ENCODE assay signal across 10 mouse cellular contexts in the genomic region with DNA sequence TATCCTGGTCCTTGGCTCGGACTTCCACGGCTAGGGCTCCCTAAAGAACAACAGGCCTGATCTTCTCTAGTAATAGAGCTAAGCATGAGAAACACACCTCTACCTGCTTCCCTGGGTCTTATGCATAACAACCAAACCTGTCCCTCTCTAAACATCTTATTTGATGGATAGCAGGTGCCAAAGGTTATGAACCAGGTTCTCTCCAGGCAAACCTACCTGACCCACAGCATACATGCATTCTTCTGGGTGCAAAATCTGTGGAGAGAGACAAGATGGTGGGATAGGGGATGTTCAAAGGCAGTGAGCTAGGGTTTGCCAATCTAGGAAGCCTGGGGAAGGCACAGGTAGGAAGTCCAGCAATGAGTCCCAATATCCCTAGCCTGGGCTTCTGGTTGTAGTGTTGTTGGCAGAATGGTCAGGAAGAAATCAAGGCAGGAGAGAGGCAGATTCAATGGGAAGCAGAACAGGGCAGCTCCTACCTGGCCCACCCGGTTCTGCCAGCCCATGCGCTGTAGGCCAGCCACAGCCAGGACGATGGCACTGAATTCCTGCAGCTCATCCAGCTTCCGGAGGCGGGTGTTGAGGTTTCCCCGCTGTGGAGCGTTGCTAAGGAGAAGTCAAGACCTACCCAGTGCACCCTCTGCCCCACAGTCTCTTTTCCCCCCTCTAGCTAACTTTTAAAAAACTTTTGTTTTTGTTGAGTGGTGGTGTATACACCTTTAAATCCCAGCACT. TPM values are rescaled to one million over a fixed set of nuclear protein-coding genes. Genes with fewer than 3 reads are reported as not detected.
DNase-seq lines count a peak whose midpoint lies in the region; ATAC-seq and TF ChIP-seq lines count a peak whose summit lies in the region.
"Had no signal": no experiment of that assay in that cellular context is flagged by ENCODE, and none has a peak within 500 bp of the region (broad histone marks: within the 10 kb centered on the region; RNA-seq: fewer than 3 reads in every experiment).

No protein-coding gene starts in this region.

- intact Hi-C loops in heart, adult 2 months (cut with DNase I): no loop called here
- intact Hi-C loops in left cerebral cortex, postnatal 36 days (cut with DNase I): loop anchor here (10.0 kb wide), 1 partner anchor 103 kb away; a partner anchor contains a TSS

- H3K4me3 ChIP-seq in heart, postnatal 0 days (ENCODE audit: low read depth, low read length): peak overlapping the region; percentile 92; the same call in 1 of the 2 replicates
- H3K4me3 ChIP-seq in heart, adult 2 months: no peak overlapping the region
- H3K4me3 ChIP-seq in E14TG2a.4 (replicated peaks; ENCODE audit: low read length): peak overlapping the region; percentile 98
- H3K4me3 ChIP-seq in forebrain, embryonic 13.5 days: peak overlapping the region; percentile 92
- H3K4me3 ChIP-seq in liver, embryonic 13.5 days (replicated peaks): peak overlapping the region; percentile 80

- TF ChIP-seq CTCF in heart, postnatal 0 days (IDR thresholded peaks at IDR 0.05; ENCODE audit: low read depth): no peak
- TF ChIP-seq CTCF in heart, adult 2 months (IDR thresholded peaks at IDR 0.05): no peak
- no peak for TF ChIP-seq CTCF in E14TG2a.4 (conservative IDR thresholded peaks at IDR 0.05; ENCODE audit: low read length)

- H3K27me3 ChIP-seq in heart, postnatal 0 days (ENCODE audit: control insufficient read depth, insufficient read depth, low read length): no peaks in the 10 kb centered on the region
- H3K27me3 ChIP-seq in heart, adult 2 months (ENCODE audit: control insufficient read depth, insufficient read depth, low read length): no peaks in the 10 kb centered on the region
- H3K27me3 ChIP-seq in E14TG2a.4 (ENCODE audit: insufficient read depth, low read length): no peaks in the 10 kb centered on the region
- H3K27me3 ChIP-seq in forebrain, embryonic 13.5 days: no peaks in the 10 kb centered on the region
- no peaks in the 10 kb centered on the region for H3K27me3 ChIP-seq in liver, embryonic 13.5 days

- peak overlapping the region; percentile 98 for H3K4me2 ChIP-seq in heart, postnatal 0 days (ENCODE audit: low read depth, low read length)
- peak overlapping the region; percentile 81 for H3K4me2 ChIP-seq in forebrain, embryonic 13.5 days
- peak overlapping the region; percentile 78 for H3K4me2 ChIP-seq in liver, embryonic 13.5 days

- H3K4me1 ChIP-seq in heart, postnatal 0 days (ENCODE audit: control insufficient read depth, insufficient read depth): peaks cover 21% of the 10 kb centered on the region
- peaks cover 1% of the 10 kb centered on the region for H3K4me1 ChIP-seq in heart, adult 2 months (ENCODE audit: control insufficient read depth, insufficient read depth, low read length)
- H3K4me1 ChIP-seq in E14TG2a.4 (replicated peaks; ENCODE audit: low read depth, low read length): peaks cover 55% of the 10 kb centered on the region
- H3K4me1 ChIP-seq in forebrain, embryonic 13.5 days: peaks cover 25% of the 10 kb centered on the region
- peaks cover 51% of the 10 kb centered on the region for H3K4me1 ChIP-seq in liver, embryonic 13.5 days (replicated peaks)

- peak overlapping the region; percentile 46; the same call in 1 of the 2 replicates for H3K9ac ChIP-seq in heart, postnatal 0 days (replicated peaks; ENCODE audit: low read depth, low read length)
- H3K9ac ChIP-seq in heart, adult 2 months (ENCODE audit: low read depth, low read length): no peak overlapping the region
- peak overlapping the region; percentile 98 for H3K9ac ChIP-seq in forebrain, embryonic 13.5 days
- peak overlapping the region; percentile 97 for H3K9ac ChIP-seq in liver, embryonic 13.5 days

- ATAC-seq in heart, postnatal 0 days (ENCODE audit: insufficient read depth, low read depth): no peak
- no peak for ATAC-seq in forebrain, embryonic 13.5 days
- ATAC-seq in liver, embryonic 13.5 days (ENCODE audit: low read depth): no peak
- ATAC-seq in frontal cortex, adult (ENCODE audit: low TSS enrichment): no peak

- no peak for TF ChIP-seq POLR2A in heart, adult 2 months (IDR thresholded peaks at IDR 0.05; ENCODE audit: insufficient read depth, low read depth, low read length)

- TF ChIP-seq EP300 in heart, postnatal 0 days (IDR thresholded peaks at IDR 0.05; ENCODE audit: low read depth): no peak
- no peak for TF ChIP-seq EP300 in heart, adult 2 months (IDR thresholded peaks at IDR 0.05; ENCODE audit: insufficient read depth, low read depth, low read length)

- H3K27ac ChIP-seq in heart, postnatal 0 days (ENCODE audit: low read depth): no peak overlapping the region
- no peak overlapping the region for H3K27ac ChIP-seq in heart, adult 2 months
- peak overlapping the region; percentile 21; the same call in 1 of the 2 replicates for H3K27ac ChIP-seq in forebrain, embryonic 13.5 days
- peak overlapping the region; percentile 99 for H3K27ac ChIP-seq in liver, embryonic 13.5 days

- peaks cover 44% of the 10 kb centered on the region for H3K36me3 ChIP-seq in heart, postnatal 0 days (replicated peaks; ENCODE audit: control insufficient read depth, insufficient read depth, low read length)
- no peaks in the 10 kb centered on the region; the same call in 1 of the 2 replicates for H3K36me3 ChIP-seq in heart, adult 2 months (ENCODE audit: control insufficient read depth, insufficient read depth, low read length)
- peaks cover 69% of the 10 kb centered on the region for H3K36me3 ChIP-seq in E14TG2a.4 (ENCODE audit: insufficient read depth, low read length)
- peaks cover 60% of the 10 kb centered on the region for H3K36me3 ChIP-seq in forebrain, embryonic 13.5 days (ENCODE audit: poor library complexity, severe bottlenecking)
- peaks cover 80% of the 10 kb centered on the region for H3K36me3 ChIP-seq in liver, embryonic 13.5 days

- 61% methylated on average over 9 of the region's 9 CpGs for WGBS in heart, postnatal 0 days
- WGBS in heart, adult 2 months: 61% methylated on average over 9 of the region's 9 CpGs
- WGBS in forebrain, embryonic 13.5 days: 64% methylated on average over 9 of the region's 9 CpGs
- 67% methylated on average over 9 of the region's 9 CpGs for WGBS in liver, embryonic 13.5 days (ENCODE audit: insufficient replicate concordance)

- peaks cover 2% of the 10 kb centered on the region; the same call in 1 of the 2 replicates for H3K79me2 ChIP-seq in heart, adult 2 months (replicated peaks; ENCODE audit: control insufficient read depth, insufficient read depth, low read length)

- no peaks in the 10 kb centered on the region for H3K9me3 ChIP-seq in heart, postnatal 0 days (replicated peaks; ENCODE audit: control insufficient read depth, low read length)
- no peaks in the 10 kb centered on the region for H3K9me3 ChIP-seq in E14TG2a.4 (ENCODE audit: low read length)
- no peaks in the 10 kb centered on the region; the same call in 1 of the 2 replicates for H3K9me3 ChIP-seq in forebrain, embryonic 13.5 days (replicated peaks)
- no peaks in the 10 kb centered on the region for H3K9me3 ChIP-seq in liver, embryonic 13.5 days (replicated peaks)

- no peak for DNase-seq in heart, postnatal 0 days (ENCODE audit: low spot score)
- no peak for DNase-seq in heart, adult 2 months
- DNase-seq in liver, embryonic 13.5 days: no peak
- no peak for DNase-seq in left cerebral cortex, postnatal 36 days (ENCODE audit: low spot score in 2 of 2)
- DNase-seq in thymus, postnatal 25 days: no peak
- DNase-seq: lung, postnatal 10 days; spleen, adult 18-20 months had no signal

RNA-seq across cellular contexts. Expression of a gene that starts 3.1 kb away (rescaled TPM):
- total RNA-seq in heart, postnatal 0 days (2014; rRNA removed; ENCODE audit: low replicate concordance): 285 and 447 TPM in 2 replicates
- 69.3 and 71.2 TPM in 2 replicates for polyA plus RNA-seq in heart, postnatal 0 days (2015; fragmentation: Nextera tagmentation; extraction: Ambion mirVana)
- 10 to 100 TPM; 12.8 TPM for total RNA-seq in heart, adult 2 months (2021)
- 12.7 and 14.2 TPM in 2 replicates for polyA plus RNA-seq in heart, adult 2 months (2012; rRNA removed)
- 393 TPM in 2 replicates for polyA plus RNA-seq in forebrain, embryonic 13.5 days (2015; fragmentation: Nextera tagmentation; extraction: Ambion mirVana)
- 208 and 210 TPM in 2 replicates for polyA plus RNA-seq in liver, embryonic 13.5 days (2015; fragmentation: Nextera tagmentation; extraction: Ambion mirVana)
- 10 to 100 TPM; 53.2 to 62.5 TPM for total RNA-seq in left cerebral cortex, postnatal 36 days (2021)

RNA-seq across cellular contexts. Expression of a gene that starts 6.4 kb away (rescaled TPM):
- 61.5 and 96.3 TPM in 2 replicates for total RNA-seq in heart, postnatal 0 days (2014; rRNA removed; ENCODE audit: low replicate concordance)
- 81.3 and 84.0 TPM in 2 replicates for polyA plus RNA-seq in heart, postnatal 0 days (2015; fragmentation: Nextera tagmentation; extraction: Ambion mirVana)
- 10 to 100 TPM; 39.8 to 49.3 TPM for total RNA-seq in heart, adult 2 months (2021)
- polyA plus RNA-seq in heart, adult 2 months (2012; rRNA removed): 37.8 and 51.3 TPM in 2 replicates
- polyA plus RNA-seq in forebrain, embryonic 13.5 days (2015; fragmentation: Nextera tagmentation; extraction: Ambion mirVana): 91.6 and 92.2 TPM in 2 replicates
- 1,411 and 1,456 TPM in 2 replicates for polyA plus RNA-seq in liver, embryonic 13.5 days (2015; fragmentation: Nextera tagmentation; extraction: Ambion mirVana)
- total RNA-seq in left cerebral cortex, postnatal 36 days (2021): 10 to 100 TPM; 17.9 to 18.0 TPM

RNA-seq across cellular contexts. Expression of a gene that starts 11.8 kb away (rescaled TPM):
- total RNA-seq in heart, postnatal 0 days (2014; rRNA removed; ENCODE audit: low replicate concordance): 27.6 and 33.3 TPM in 2 replicates
- 24.5 and 25.2 TPM in 2 replicates for polyA plus RNA-seq in heart, postnatal 0 days (2015; fragmentation: Nextera tagmentation; extraction: Ambion mirVana)
- total RNA-seq in heart, adult 2 months (2021): 10 to 100 TPM; 18.9 to 20.6 TPM
- 34.3 and 51.3 TPM in 2 replicates for polyA plus RNA-seq in heart, adult 2 months (2012; rRNA removed)
- polyA plus RNA-seq in forebrain, embryonic 13.5 days (2015; fragmentation: Nextera tagmentation; extraction: Ambion mirVana): 36.8 and 40.1 TPM in 2 replicates
- polyA plus RNA-seq in liver, embryonic 13.5 days (2015; fragmentation: Nextera tagmentation; extraction: Ambion mirVana): 20.7 and 23.0 TPM in 2 replicates
- 10 to 100 TPM; 12.3 to 15.8 TPM for total RNA-seq in left cerebral cortex, postnatal 36 days (2021)

RNA-seq across cellular contexts. Expression of a gene that starts 17.5 kb away (rescaled TPM):
- 14.5 and 16.8 TPM in 2 replicates for total RNA-seq in heart, postnatal 0 days (2014; rRNA removed; ENCODE audit: low replicate concordance)
- 4.7 and 5.0 TPM in 2 replicates for polyA plus RNA-seq in heart, postnatal 0 days (2015; fragmentation: Nextera tagmentation; extraction: Ambion mirVana)
- 10 to 100 TPM; 14.4 to 15.7 TPM for total RNA-seq in heart, adult 2 months (2021)
- polyA plus RNA-seq in heart, adult 2 months (2012; rRNA removed): 20.4 and 29.9 TPM in 2 replicates
- polyA plus RNA-seq in forebrain, embryonic 13.5 days (2015; fragmentation: Nextera tagmentation; extraction: Ambion mirVana): 14.0 and 19.6 TPM in 2 replicates
- polyA plus RNA-seq in liver, embryonic 13.5 days (2015; fragmentation: Nextera tagmentation; extraction: Ambion mirVana): 6.4 and 8.2 TPM in 2 replicates
- 100 to 1,000 TPM; 213 to 219 TPM for total RNA-seq in left cerebral cortex, postnatal 36 days (2021)

RNA-seq across cellular contexts. Expression of a gene that starts 23.9 kb away (rescaled TPM):
- total RNA-seq in heart, postnatal 0 days (2014; rRNA removed; ENCODE audit: low replicate concordance): 25.0 and 27.8 TPM in 2 replicates
- 17.7 TPM in 2 replicates for polyA plus RNA-seq in heart, postnatal 0 days (2015; fragmentation: Nextera tagmentation; extraction: Ambion mirVana)
- total RNA-seq in heart, adult 2 months (2021): 10 to 100 TPM; 13.9 to 15.3 TPM
- 15.5 and 17.9 TPM in 2 replicates for polyA plus RNA-seq in heart, adult 2 months (2012; rRNA removed)
- polyA plus RNA-seq in forebrain, embryonic 13.5 days (2015; fragmentation: Nextera tagmentation; extraction: Ambion mirVana): 34.9 and 37.9 TPM in 2 replicates
- 14.8 and 15.3 TPM in 2 replicates for polyA plus RNA-seq in liver, embryonic 13.5 days (2015; fragmentation: Nextera tagmentation; extraction: Ambion mirVana)
- 10 to 100 TPM; 52.5 to 55.5 TPM for total RNA-seq in left cerebral cortex, postnatal 36 days (2021)

Comparison
In these comparisons a context has a peak if more than half of its experiments do, and no peak if none do; other contexts are left out.
1. H3K27ac ChIP-seq: peak in forebrain, embryonic 13.5 days (single experiment) and liver, embryonic 13.5 days (single experiment); none in heart, postnatal 0 days (single experiment) and heart, adult 2 months (single experiment).
2. RNA of a gene that starts 6.4 kb away (polyA plus RNA-seq): 1,411 to 1,456 TPM in liver, embryonic 13.5 days; 91.6 to 92.2 TPM in forebrain, embryonic 13.5 days, 81.3 to 84.0 TPM in heart, postnatal 0 days and 37.8 to 51.3 TPM in heart, adult 2 months; every median in the first group is over 10 times any median in the second.
3. Peak in every context shown above with its lines, with median percentiles within 50 percentile points of each other: H3K4me2 ChIP-seq.